Mouse (Mus musculus) adrenal gland, adult 8-10 months (tissue): ENCODE measurements around the gene Ackr2. TPM values are rescaled to one million over a fixed set of nuclear protein-coding genes. Genes with fewer than 3 reads are reported as not detected.

Source experiments
- DNase-seq: peaks from one replicate; pipeline ENCODE4 v3.0.0; 2022
- total RNA-seq, 4 experiments: library from RNA; stranded (reverse); gene quantifications; 2 replicates each; pipeline ENCODE4 v1.2.4; 2022

The Ackr2 gene
- 1 to 10 TPM in 1 of 4 experiments, under 1 TPM in 3; 0.77 to 2.1 (median 0.88) TPM for total RNA-seq

DNA sequence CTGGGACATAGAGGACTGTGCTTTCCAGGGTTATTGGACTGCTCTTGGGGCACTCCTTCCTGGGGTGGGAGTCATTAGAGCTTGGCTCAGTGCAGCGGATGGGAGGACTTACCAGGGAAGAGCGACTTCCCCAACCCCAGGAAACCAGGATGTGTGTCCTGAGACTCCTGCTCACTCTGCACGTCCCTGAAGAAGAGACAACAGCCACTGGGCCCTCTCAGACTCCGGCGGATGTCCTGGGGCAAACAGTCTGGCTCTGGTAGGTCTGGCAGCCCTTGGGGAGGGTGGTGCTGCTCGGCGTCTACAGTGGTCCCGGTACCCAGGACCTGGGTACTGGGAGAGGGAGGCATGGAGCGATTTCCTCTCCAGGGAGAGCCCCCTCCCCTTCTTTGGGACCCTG, at the start of gene Ackr2:
Gene Ackr2 (plus strand): TSS at position 111 of the 400 bp plus-strand sequence.
- peak; percentile 5 for DNase-seq

DNA sequence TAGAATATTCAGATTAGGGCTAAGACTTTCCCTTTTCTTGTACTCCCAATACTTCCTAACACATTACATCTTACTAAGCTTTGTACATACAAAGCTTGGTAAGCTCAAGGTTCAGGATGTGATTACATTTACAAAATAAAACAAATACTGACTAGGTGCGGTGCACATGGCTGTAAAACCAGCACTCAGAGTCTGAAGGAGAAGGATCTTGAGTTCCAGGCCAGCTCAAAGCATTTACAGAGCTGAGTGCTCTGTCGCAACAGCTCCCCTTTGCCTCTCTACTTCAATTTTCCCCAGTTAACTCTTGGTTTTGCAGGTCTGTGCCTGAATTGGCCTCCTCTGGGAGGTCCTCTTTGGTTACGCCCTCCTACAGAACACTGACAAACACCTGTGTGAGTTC, 43.9 kb upstream of the Ackr2 start:
- DNase-seq = no peak

DNA sequence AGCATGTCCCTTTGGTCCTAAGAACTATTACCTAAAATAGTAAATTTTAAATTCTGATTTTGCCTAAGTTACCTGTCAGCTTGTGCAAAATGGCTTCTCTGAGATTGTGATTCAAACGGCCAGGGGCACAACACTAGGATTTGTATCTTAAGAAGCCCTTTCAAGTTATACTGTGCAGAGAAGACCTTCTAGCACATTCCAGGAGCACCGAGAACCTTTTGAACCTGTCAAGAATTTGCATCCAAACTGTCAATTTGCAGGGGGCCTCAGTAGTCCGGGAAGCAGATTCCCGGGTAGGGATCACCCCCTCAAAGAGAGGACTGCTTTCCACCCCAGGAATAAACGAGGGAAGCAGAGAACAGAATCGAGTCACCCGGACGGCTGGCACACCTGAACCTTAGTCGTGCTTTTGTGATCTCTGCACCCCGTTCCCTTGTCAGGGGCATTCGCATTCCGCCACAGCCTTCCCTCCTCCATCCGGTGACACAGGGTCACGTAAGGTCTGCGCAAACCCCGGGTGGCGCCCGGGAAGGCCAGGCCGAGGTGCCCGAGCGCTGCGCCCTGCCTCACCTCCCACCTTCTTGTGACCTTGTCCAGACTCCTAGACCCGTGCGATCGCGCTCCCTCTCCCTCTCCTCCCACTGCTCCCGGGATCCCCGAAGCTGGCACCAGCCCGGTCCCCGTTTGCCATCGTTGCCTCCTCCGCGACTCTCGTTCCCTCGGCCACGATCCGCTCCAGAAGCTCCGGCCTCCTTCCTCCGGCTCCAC, 41.3 kb upstream of the Ackr2 start:
- peak; percentile 53 for DNase-seq

DNA sequence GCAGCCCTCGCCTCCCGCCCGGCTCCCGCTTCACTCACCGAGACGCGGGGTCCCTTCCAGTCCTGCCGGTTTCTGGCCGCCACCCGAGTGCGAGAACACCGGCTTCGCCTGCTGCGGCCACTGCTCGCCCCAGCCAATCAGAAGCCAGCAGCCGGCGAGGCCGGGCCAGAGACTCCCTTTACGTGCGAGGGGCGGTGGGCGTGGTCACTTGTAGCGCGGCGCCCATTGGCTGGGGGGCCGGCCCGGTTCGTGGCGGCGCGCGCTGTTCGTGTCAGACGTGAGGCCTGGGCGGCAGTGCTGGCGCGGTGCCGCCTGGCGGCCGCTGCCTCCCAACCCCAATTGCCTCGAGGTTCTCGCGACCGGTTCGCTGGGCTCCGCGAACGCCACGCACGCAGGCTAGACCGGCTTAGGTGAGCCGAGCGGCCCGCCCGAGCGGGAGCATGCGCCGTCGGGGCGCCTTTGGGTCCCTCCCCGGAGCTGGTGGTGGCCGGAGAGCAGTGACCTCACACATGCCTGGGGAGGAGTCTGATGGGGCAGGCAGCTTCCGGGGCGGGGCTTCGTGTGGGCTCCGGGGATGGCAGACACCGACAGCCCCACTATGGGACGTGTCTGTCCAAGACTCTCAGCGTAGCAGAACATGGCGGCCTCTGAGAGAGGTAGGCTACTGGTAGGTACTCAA, 40.5 kb upstream of the Ackr2 start:
- DNase-seq = peak; percentile 97

DNA sequence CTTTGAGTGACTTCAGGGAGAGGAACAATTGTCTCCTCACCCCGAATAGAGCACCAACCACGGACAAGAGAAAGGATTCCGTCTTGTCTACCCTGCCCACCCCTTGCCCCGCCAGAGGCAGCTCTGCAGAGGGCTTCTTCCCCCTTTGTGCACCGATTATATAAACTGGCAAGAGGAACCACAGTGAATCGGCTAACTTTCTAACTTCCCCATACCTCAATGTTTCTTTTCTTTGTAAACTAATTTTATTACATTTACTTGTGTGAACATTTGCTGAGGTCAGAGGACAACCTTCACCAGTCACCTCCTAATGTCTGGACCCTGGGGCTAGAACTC, 40.0 kb upstream of the Ackr2 start, which contains the start of gene Higd1a:
Gene Higd1a (minus strand): TSS at position 210 of the 336 bp plus-strand sequence.
- DNase-seq = no peak

DNA sequence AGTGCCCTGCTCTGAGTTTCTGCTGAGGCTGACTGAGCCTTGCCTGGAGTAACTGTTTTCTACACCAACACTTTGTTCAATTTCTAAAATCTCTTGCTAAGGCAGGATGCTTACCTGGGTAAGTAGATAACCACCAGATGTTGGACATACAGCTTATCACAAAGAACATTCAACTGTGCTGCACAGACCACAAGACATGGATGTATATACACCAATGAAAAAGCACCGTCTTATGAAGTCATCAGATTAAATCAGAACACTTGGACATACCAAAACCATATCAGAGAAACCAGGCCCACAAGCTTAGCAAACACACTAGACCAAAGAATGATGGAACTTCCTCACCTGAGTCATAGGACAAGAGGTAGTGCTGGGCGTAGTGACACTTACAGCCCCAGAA, 38.8 kb upstream of the Ackr2 start:
- DNase-seq = no peak

DNA sequence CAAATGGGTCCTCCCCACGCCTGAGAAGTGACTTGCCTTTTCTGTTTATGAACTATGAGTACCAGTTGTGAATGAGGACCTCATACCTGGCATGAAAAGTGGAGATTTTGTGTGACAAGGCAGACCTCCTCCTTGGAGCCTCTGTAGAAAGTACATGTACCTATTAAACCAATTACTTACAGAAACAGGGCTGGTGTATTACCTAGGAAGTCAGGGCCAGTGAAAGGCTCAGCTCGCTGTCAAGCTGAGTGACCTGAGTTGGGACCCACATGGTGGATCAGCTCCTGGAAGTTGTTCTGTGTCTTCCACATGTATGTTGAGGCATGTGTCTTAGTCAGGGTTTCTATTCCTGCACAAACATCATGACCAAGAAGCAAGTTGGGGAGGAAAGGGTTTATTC, 37.2 kb upstream of the Ackr2 start:
- DNase-seq = no peak

DNA sequence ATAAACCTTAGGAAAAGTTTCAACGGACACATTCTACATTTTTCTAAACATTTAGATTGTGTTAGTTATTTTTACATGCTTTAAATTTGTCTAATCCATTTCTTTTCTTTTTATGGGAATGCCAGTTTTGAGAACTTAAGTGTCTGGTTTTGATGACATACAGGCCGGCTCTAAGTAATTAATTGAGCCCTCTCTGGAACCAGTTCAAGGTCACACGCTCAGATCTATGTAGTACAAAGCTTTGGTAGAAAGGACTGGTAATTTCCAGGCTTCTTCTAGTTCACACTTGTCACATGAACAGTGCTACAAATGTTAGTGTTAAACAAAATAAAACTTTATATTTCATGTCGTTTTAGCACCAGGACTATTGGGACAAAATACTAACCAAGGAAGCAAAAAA, 33.3 kb upstream of the Ackr2 start:
- DNase-seq = no peak

DNA sequence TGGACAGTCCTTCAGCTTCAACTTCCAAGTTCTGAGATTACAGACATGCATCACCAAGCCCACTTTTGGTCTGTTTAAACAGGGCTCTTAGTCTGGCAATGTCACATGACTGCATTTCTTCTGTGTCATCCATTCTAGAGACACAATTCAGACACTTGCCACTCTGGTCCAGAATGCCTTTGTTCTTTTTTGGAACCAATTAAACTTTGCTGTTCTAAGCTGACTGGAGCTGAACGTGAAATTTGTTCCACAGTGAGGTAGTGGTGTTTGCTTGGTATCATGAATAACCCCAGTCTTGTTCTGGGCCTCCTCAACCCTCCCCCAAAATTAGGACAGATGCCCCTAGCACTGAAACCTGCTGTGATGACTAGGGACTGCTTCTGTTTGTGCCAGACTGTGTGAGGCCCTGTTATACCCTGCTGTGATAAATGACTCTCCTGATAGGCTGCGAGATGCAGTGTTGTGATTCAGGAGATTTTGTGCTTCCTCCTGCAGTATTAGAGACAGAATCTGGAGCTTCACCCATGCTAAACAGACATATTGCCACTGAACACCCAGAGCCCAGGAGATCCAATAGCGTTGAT, 32.6 kb upstream of the Ackr2 start:
- DNase-seq = no peak

DNA sequence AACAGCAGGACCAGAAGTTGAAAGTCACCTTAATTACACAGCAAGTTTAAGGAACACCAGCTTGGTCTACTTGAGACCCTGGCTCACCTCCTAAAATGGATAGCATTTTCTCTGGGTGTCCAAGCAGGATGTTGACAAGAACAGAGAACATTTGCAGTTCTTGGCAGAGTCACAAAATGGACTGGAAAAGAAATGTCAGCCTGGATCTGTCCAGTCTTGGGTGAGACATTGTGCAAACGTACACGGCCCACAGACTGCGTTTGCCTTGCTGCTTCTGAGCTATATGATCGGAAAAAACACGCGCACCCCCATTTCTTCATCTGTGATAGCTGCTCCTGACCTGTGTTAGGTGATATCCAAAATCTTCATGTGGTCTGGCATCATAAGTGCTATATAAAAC, 30.5 kb upstream of the Ackr2 start:
- DNase-seq = no peak

DNA sequence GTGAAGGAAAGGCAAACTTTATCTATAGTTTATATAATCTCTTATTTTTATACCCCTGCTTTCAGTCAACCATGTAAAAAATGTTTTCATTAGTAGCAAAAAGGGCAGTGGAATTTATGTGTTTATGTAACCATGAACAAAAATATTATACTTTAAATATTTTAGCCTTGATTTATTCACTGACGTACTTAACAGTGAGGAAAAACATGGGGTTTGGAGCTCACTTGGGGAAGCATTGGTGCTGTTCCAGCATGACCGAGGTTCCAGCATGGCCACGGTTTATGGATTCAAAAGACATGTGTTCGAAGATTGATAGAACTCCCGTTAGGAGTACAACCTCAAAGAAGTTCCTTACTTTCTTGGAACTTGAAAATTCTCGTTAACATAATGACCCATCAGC, 29.9 kb upstream of the Ackr2 start:
- no peak for DNase-seq

DNA sequence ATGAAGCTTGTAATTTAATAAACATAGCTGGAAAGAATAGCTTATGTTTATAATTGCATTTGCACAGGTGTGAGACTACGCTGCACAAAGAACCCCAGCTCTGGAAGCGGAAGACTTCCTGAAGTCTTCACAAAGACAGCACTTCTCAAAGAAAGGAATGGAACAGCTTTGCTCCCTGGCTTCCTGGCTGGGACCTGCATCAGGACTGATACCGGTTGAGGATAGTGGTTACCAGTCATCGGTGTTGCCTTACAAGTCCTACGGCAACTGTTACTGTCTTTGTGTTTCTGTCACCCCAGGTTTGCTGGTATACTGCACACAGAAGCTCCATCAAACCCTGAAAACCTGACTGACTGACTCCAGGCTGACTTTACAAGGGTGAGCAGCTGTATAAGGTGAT, 28.7 kb upstream of the Ackr2 start:
- no peak for DNase-seq

DNA sequence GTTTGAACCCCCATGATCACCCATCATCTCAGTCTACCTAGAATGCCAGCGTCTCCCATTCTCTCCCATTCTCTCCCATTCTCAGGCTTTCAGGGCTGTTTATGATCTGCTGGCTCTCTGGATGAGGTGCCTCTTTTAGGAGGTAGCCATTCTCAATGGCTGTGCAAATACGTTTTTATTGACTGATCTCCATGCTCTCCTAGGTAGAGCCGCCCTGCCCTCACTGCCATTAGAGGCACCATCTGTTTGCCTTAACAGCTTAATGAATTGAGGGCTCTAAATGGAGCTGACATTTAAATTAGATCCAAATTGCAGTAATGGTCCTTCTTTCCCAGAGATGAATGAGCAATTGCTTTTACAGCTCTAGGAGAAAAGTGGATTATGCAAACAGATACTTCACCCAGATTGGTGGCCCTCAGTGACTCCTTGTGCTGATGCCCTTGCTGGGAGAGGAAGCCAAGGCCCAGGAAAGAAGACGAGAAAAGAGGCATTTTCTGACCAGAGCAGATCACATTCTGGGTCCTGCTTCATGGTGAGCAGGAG, 28.1 kb upstream of the Ackr2 start:
- DNase-seq = no peak

DNA sequence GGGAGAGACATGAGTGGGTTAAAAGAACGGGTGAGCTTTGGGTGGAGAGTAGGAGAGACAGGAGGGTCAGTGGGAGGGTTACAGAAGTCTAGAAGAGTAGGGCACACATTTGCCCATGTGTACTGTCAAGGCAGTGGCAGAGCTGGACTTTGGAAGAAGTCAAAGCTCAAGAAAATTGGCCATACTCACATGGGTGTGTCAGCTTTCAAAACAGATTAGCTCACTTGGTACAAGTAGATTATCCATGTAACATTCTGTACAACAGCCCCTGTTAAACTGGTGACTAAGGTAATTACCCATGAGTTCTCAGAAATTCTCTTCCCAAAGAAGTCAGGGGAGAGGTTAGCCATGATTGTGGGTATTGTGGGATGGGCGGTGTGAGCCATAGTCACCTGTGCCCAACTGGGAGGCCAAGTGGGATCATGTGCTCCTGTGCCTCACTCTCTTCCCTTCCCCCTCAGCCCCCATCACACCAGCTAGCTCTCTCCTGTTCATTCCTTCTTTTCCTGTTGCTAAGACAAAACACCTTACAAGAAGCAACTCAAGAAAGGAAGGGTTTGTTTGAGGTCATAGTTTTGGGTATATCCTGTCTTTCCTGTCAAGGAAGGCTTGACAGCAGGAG, 26.0 kb upstream of the Ackr2 start:
- DNase-seq = no peak

DNA sequence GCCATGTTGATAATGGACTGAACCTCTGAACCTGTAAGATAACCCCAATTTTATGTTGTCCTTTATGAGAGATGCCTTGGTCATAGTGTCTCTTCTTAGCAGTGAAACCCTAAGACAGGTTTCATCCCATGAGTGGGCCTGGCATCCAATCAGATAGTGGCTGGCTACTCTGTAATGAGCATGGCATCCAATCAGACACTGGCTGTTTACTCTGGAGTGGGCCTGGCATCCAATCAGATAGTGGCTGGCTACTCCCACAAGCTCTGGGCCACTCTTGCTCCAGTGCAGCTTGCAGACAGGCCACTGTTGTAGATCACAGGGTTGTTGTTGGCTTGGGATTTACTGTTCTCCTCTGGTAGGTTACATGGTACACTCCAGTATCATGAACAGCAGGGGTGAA, 24.6 kb upstream of the Ackr2 start:
- no peak for DNase-seq

DNA sequence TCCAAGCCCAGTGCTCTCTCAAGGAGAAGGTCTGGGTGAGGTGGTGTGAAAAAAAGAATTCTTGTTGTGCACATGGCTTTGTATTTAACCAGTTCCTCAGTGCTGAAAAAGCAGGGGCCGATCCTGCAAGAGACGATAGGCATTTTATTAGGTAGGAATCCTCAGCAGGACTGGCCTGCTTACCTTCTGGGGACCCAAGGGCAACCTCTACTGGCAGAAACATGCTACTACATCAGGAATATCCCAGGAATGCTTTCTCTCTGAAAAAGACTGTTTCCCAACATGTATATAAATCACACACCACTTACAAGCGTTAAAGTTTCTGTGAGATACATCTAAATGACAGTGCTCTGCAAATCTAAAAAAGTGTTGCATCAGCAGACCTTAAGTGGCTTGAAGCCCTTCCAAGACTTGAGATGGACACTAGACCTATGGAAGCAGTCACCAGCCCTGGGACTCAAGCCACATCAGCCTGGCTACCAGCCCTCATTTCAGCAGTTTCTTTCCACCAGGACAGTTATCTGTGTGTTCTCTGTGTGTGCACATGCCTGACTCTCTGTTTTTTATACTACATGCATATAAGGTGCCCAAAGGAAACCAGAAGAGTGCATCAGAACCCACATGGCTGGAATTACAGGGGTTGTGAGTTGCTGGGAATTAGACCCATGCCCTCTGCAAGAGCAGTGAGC, 21.0 kb upstream of the Ackr2 start:
- DNase-seq = no peak

DNA sequence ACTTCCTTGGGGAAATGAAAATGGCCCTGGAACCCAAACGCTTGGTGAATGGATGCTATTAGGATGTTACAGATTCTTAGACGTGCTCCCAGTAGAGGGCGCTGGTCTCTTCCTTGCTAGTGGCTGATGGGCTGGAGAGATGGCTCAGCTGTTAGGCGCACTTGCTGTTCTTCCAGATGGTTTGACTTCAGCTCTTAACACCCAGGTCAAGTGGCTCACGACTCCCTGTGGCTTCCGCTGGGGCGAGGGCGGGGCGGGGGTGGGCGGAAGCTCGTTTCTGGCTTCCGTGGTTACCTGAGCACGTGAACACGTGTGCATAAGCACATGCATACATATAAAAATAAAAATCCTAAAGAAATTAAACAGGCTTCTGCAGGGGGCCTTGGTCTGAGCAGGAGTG, 17.3 kb upstream of the Ackr2 start:
- DNase-seq = peak; percentile 66

DNA sequence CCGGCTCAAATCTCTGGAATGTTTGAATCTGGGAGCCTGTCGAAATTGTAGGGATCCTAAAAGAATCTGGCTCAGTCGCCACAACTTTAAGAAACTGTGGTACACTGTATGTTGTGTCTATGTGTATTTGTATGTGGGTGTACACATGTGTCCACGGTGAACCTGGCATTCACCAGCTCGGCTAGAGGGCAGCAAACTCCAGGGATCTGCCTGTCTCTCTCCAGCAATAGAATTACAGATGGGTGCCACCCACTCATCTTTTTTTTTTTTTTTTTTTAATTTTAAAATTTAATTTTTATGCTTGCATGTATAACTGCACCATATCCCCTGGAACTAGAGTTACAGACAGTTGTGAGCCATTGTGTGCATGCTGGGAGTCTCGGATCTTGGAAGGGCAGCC, 16.9 kb upstream of the Ackr2 start:
- no peak for DNase-seq

DNA sequence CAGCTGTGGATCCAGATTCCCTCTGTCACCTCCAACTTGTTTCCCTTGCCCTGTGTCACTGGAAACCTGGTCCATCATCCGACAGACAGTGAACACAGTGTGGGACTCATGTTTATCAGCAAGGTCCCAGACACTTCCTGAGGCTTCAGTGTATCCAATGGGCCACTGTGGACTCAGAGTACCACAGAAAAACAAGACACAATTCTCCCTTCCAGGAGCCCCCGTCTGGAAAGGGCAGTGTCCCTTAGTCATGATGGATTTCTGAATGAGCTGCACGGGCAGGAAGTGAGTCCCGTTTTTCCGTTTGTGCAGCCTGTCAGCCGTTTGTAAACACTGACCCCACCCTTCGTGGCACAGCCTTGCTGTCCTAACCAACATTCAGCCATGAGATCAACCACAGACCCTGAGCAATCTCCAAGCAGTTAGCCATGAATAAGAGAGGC, 16.1 kb upstream of the Ackr2 start:
- no peak for DNase-seq

DNA sequence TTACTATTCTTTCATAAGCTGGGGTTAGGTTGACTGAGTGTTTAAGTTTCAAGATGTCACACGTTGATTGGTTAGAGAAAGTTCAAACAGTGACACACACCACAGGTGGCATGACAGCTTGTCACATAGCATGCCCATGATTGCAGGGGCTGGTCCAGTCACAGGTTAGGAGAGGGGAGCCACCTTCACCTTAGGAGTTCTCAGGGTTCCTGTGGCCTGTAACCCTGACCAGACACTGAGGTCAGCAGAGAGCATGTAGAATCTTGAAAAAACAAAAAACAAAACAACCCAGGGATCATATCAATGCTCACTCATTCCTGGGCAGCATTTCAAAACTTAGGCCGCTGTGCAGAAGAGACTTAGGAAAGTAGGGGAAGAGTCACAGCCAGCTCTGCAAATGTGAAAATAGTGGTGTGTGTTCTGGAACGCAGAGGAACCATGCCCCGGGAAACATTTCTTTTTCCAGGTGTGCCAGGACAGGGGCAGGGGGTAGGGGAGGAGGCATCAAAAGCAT, 8.2 kb upstream of the Ackr2 start:
- DNase-seq = peak; percentile 56

DNA sequence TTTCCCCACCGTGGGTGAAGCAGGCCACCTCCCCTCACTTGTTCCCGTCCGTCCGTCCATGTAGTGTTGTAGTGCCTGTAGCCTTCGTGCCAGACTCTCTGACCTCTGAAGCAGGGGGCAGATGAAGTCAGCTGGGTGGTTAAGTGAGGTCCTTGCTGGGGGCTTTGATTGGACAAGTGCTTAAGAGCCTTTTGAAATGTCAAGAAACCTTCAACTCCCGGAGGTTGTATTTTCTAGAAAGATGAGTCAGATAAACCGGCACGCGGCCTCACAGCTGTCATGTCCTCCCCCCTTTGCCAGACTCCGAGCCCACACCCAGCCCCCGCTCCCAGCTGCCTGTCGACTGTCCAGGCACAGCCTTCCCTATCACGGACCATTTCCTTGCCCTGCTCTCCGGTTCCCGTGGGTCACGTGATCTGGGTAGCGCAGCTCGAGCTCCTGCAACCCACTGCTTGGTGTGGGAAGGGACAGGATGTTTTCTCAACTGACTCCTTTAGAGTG, 7.7 kb upstream of the Ackr2 start:
- peak; percentile 90 for DNase-seq

DNA sequence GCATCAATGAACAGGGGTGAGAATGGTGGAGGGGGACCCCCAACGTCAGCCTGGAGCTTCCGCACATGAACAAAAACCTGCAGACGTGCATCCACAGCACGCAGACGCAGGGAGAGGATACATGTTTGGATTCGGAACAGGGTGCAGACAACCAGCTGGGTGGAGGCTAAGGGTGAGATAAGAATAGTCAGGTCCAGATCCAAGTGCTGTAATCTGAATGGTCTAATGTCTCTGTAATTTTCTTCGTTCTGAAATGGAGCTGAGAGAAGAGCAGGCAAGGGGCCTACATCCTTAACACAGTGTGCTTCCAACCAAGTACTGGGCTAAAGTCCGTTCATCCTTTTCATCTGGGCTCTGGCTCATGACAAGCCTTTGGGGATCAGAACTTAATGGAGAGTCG, 6.9 kb upstream of the Ackr2 start:
- peak; percentile 25 for DNase-seq
